Mouse (Mus musculus) layer of hippocampus, adult 18-20 months (tissue): ENCODE measurements around the gene Amigo2. TPM values are rescaled to one million over a fixed set of nuclear protein-coding genes. Genes with fewer than 3 reads are reported as not detected.
"Not testable (repeated sequence)": the region's sequence is repeated elsewhere in the genome, so short reads cannot be mapped to it uniquely, and the experiment has no call there.

Experiments used
- DNase-seq, 2 experiments: peaks; one replicate each; pipeline ENCODE4 v3.0.0; 2022; ENCODE audit warnings: low spot score in 2 of 2
- total RNA-seq, 2 experiments: library from RNA; stranded (reverse); gene quantifications; 2 replicates each; pipeline ENCODE4 v1.2.3; 2021

Gene Amigo2
- total RNA-seq, 2 experiments from 2014 or later, result 21.2 to 22.8 TPM

GRCm38 (mm10) chr15:97229494-97230077, 17.5 kb downstream of the Amigo2 start:
- no peak for DNase-seq

GRCm38 (mm10) chr15:97224003-97224402, 23.1 kb downstream of the Amigo2 start:
- DNase-seq, result no peak

GRCm38 (mm10) chr15:97223431-97223830, 23.7 kb downstream of the Amigo2 start:
- DNase-seq, result no peak

- no peak for DNase-seq
These were observed 30.2 kb downstream of the Amigo2 start for GRCm38 (mm10) chr15:97216843-97217242.

- no peak for DNase-seq
These were observed 34.3 kb downstream of the Amigo2 start for GRCm38 (mm10) chr15:97212501-97213477.

GRCm38 (mm10) chr15:97209754-97210153, 37.3 kb downstream of the Amigo2 start:
- DNase-seq, result not testable (repeated sequence)

GRCm38 (mm10) chr15:97206506-97206905, 40.6 kb downstream of the Amigo2 start:
- DNase-seq, result no peak

- no peak for DNase-seq
These were observed 41.3 kb downstream of the Amigo2 start for GRCm38 (mm10) chr15:97205776-97206175.

- no peak for DNase-seq
These were observed 42.2 kb downstream of the Amigo2 start for GRCm38 (mm10) chr15:97204889-97205288.

- DNase-seq, result no peak
These were observed 50.4 kb downstream of the Amigo2 start for GRCm38 (mm10) chr15:97196644-97197043.

- DNase-seq, result peak in 1 of 2 experiments; percentile 80
These were observed 51.5 kb downstream of the Amigo2 start for GRCm38 (mm10) chr15:97195628-97196027.

Other genes with a start within 250 kb of the Amigo2 start
- gene Slc38a4, start 191.3 kb downstream of the Amigo2 start, total RNA-seq, result under 1 TPM; 0.57 to 0.79 TPM
- gene Pced1b, start 180 bp downstream of the Amigo2 start, total RNA-seq, result 1 to 10 TPM; 6.0 to 6.9 TPM